In genomic region chr6:95711671-95712070, GRCm38 (mm10) we compare ENCODE assay signal across 24 mouse cellular contexts. TPM values are rescaled to one million over a fixed set of nuclear protein-coding genes. Genes with fewer than 3 reads are reported as not detected.
A peak's percentile ranks its signal among the peaks of the same experiment; 100 is the strongest.
DNase-seq lines count a peak whose midpoint lies in the region; ATAC-seq and TF ChIP-seq lines count a peak whose summit lies in the region.
"Had no signal": no experiment of that assay in that cellular context is flagged by ENCODE, and none has a peak within 500 bp of the region (broad histone marks: within the 10 kb centered on the region; RNA-seq: fewer than 3 reads in every experiment).

No protein-coding gene starts in this region.

- whole genome bisulfite sequencing in stomach, postnatal 0 days: 74% methylated on average over 3 of the region's 3 CpGs

- TF ChIP-seq CTCF in stomach, postnatal 0 days (IDR thresholded peaks at IDR 0.05; ENCODE audit: low read depth): no peak

- no peaks in the 10 kb centered on the region for H3K4me1 ChIP-seq in stomach, postnatal 0 days (replicated peaks; ENCODE audit: control insufficient read depth, insufficient read depth)

- H3K4me2 ChIP-seq in stomach, postnatal 0 days (replicated peaks; ENCODE audit: low read depth): no peak overlapping the region
- H3K4me2 ChIP-seq: embryonic facial prominence, embryonic 13.5 days; forebrain, embryonic 15.5 days; heart, embryonic 15.5 days; hindbrain, embryonic 12.5 days had no signal

- H3K9me3 ChIP-seq in stomach, postnatal 0 days (ENCODE audit: control insufficient read depth, low read length): no peaks in the 10 kb centered on the region
- H3K9me3 ChIP-seq: embryonic facial prominence, embryonic 13.5 days; forebrain, embryonic 10.5 days; forebrain, embryonic 15.5 days; heart, embryonic 15.5 days; hindbrain, embryonic 12.5 days had no signal

- no peak for TF ChIP-seq EP300 in stomach, postnatal 0 days (optimal IDR thresholded peaks at IDR 0.05)

- no peak for ATAC-seq in stomach, postnatal 0 days (ENCODE audit: low FRiP score, low TSS enrichment)
- ATAC-seq: activated CD4-positive, CD25-positive, alpha-beta regulatory T cell, adult 4 months; forebrain, embryonic 15.5 days; intestine, postnatal 0 days had no signal

- DNase-seq in kidney, adult 18-20 months: peak; percentile 72
- DNase-seq in kidney, adult 9 months: peak; percentile 92
- DNase-seq in kidney, postnatal 10 days: peak; percentile 58
- DNase-seq in stomach, postnatal 0 days (ENCODE audit: low spot score): no peak
- DNase-seq in frontal cortex, postnatal 14 days (ENCODE audit: low spot score in 2 of 2): no peak
- DNase-seq in left cerebral cortex, adult 9 months (ENCODE audit: low spot score in 2 of 2): no peak
- DNase-seq: adrenal gland, adult 2 months; adrenal gland, postnatal 36 days; B cell, adult 2 months; cerebellum, adult 18-20 months; cerebellum, postnatal 10 days; left cerebral cortex, postnatal 4 days; lung, adult 2 months; lung, postnatal 10 days; midbrain, embryonic 14.5 days; right cerebral cortex, postnatal 4 days had no signal

- H3K27ac ChIP-seq in stomach, postnatal 0 days (replicated peaks): no peak overlapping the region
- H3K27ac ChIP-seq: embryonic facial prominence, embryonic 13.5 days; forebrain, embryonic 10.5 days; forebrain, embryonic 15.5 days; heart, embryonic 15.5 days; hindbrain, embryonic 12.5 days; liver, embryonic 14.5 days had no signal

- no peaks in the 10 kb centered on the region for H3K27me3 ChIP-seq in stomach, postnatal 0 days (ENCODE audit: control insufficient read depth, insufficient read depth, low read length)
- H3K27me3 ChIP-seq: embryonic facial prominence, embryonic 13.5 days; forebrain, embryonic 15.5 days; heart, embryonic 15.5 days; hindbrain, embryonic 12.5 days had no signal

- no peak overlapping the region for H3K9ac ChIP-seq in stomach, postnatal 0 days (ENCODE audit: low read length)
- H3K9ac ChIP-seq: embryonic facial prominence, embryonic 13.5 days; forebrain, embryonic 15.5 days; heart, embryonic 15.5 days; hindbrain, embryonic 12.5 days; liver, embryonic 14.5 days had no signal

- no peak overlapping the region for H3K4me3 ChIP-seq in stomach, postnatal 0 days (ENCODE audit: low read depth, low read length)
- H3K4me3 ChIP-seq: embryonic facial prominence, embryonic 13.5 days; forebrain, embryonic 10.5 days; forebrain, embryonic 15.5 days; heart, embryonic 15.5 days; hindbrain, embryonic 12.5 days had no signal

- H3K36me3 ChIP-seq in stomach, postnatal 0 days (ENCODE audit: control insufficient read depth, insufficient read depth, low read length): no peaks in the 10 kb centered on the region; the same call in 1 of the 2 replicates
- H3K36me3 ChIP-seq: embryonic facial prominence, embryonic 13.5 days; forebrain, embryonic 10.5 days; forebrain, embryonic 15.5 days; heart, embryonic 15.5 days; hindbrain, embryonic 12.5 days had no signal

RNA-seq across cellular contexts. Expression of gene Suclg2, which starts 6.9 kb away (rescaled TPM):
- polyA plus RNA-seq in stomach, postnatal 0 days (2015; fragmentation: Nextera tagmentation; extraction: Ambion mirVana): 67.6 and 72.4 TPM in 2 replicates

Comparison
In these comparisons a context has a peak if more than half of its experiments do, and no peak if none do; other contexts are left out.
1. DNase-seq: peak in kidney, adult 18-20 months (single experiment), kidney, adult 9 months (single experiment) and kidney, postnatal 10 days (single experiment); none in stomach, postnatal 0 days (single experiment), frontal cortex, postnatal 14 days (0 of 2) and left cerebral cortex, adult 9 months (0 of 2).